Mouse (Mus musculus) CD8-positive naive resting alpha-beta T cell, adult 2 months (primary cell): ENCODE measurements around the gene Rpl35.
"Not testable (repeated sequence)": the region's sequence is repeated elsewhere in the genome, so short reads cannot be mapped to it uniquely, and the experiment has no call there.

Experiments
- DNase-seq, 2 experiments: peaks; one replicate each; pipeline ENCODE4 v3.0.0; 2022; ENCODE audit warnings: low read depth in 2 of 2, low spot score in 2 of 2

Gene Rpl35

GRCm38 (mm10) chr2:39005574-39006079 is at the start of gene Rpl35:
TSS of gene Rpl35 (minus strand) at chr2:39005624.
- peak; percentile 36 to 63 for DNase-seq

- DNase-seq, result no peak
Measured at GRCm38 (mm10) chr2:39048515-39048914, 43.1 kb upstream of the Rpl35 start.

GRCm38 (mm10) chr2:39040215-39040614 is 34.8 kb upstream of the Rpl35 start:
- no peak for DNase-seq

GRCm38 (mm10) chr2:39031611-39032010 is 26.2 kb upstream of the Rpl35 start:
- DNase-seq, result no peak

- DNase-seq, result no peak
Measured at GRCm38 (mm10) chr2:39020004-39020403, 14.6 kb upstream of the Rpl35 start.

- no peak for DNase-seq
Measured at GRCm38 (mm10) chr2:39016581-39016980, 11.2 kb upstream of the Rpl35 start.

- no peak for DNase-seq
Measured at GRCm38 (mm10) chr2:39012768-39013279, 7.4 kb upstream of the Rpl35 start.

- no peak for DNase-seq
Measured at GRCm38 (mm10) chr2:39011971-39012370, 6.5 kb upstream of the Rpl35 start.

GRCm38 (mm10) chr2:39011264-39011663 is 5.8 kb upstream of the Rpl35 start:
- DNase-seq, result no peak

GRCm38 (mm10) chr2:39010144-39010543 is 4.7 kb upstream of the Rpl35 start:
- not testable (repeated sequence) for DNase-seq

GRCm38 (mm10) chr2:39008954-39009365 is 3.5 kb upstream of the Rpl35 start:
- peak; percentile 49 to 72 for DNase-seq

GRCm38 (mm10) chr2:39008350-39008851 is 3.0 kb upstream of the Rpl35 start:
- DNase-seq, result peak; percentile 18 to 24

- DNase-seq, result peak; percentile 90 to 92
Measured at GRCm38 (mm10) chr2:39007865-39008264, 2.4 kb upstream of the Rpl35 start.

- no peak for DNase-seq
Measured at GRCm38 (mm10) chr2:39006149-39006730, 816 bp upstream of the Rpl35 start.

- DNase-seq, result peak; percentile 84
Measured at GRCm38 (mm10) chr2:39004880-39005435, 466 bp downstream of the Rpl35 start, which contains the start of gene Arpc5l. TSS of gene Arpc5l (plus strand) at chr2:39005348.

- peak; percentile 26 to 37 for DNase-seq
Measured at GRCm38 (mm10) chr2:39004372-39004771, 1.1 kb downstream of the Rpl35 start.

- no peak for DNase-seq
Measured at GRCm38 (mm10) chr2:39003512-39003911, 1.9 kb downstream of the Rpl35 start.

GRCm38 (mm10) chr2:39003106-39003505 is 2.3 kb downstream of the Rpl35 start:
- DNase-seq, result no peak

GRCm38 (mm10) chr2:39001866-39002265 is 3.6 kb downstream of the Rpl35 start:
- DNase-seq, result no peak

- no peak for DNase-seq
Measured at GRCm38 (mm10) chr2:39000587-39000919, 4.9 kb downstream of the Rpl35 start.

- no peak for DNase-seq
Measured at GRCm38 (mm10) chr2:38999910-39000586, 5.4 kb downstream of the Rpl35 start.

- no peak for DNase-seq
Measured at GRCm38 (mm10) chr2:38999381-38999780, 6.0 kb downstream of the Rpl35 start.
